26 mouse cellular contexts compared by ENCODE assay signal in the genomic region with DNA sequence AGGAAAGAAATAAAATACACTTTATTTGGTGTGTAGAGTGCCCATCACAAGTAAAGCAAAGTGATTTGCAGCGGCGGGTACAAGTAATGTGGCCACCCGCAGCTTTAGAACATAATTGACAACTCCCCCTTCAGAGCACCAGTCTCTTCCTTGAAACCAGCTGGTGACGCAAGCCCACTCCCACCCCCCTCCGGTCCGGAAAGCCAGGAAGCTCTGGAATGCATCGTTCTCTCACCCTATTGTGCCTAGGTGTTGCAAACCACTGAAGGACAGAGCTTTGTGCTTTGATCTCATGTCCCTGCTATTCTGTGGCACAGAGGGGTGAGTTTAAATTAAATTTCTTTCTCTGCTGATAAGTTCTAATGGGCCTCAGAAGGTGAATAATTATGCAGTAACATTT. TPM values are rescaled to one million over a fixed set of nuclear protein-coding genes. Genes with fewer than 3 reads are reported as not detected.
A peak's percentile ranks its signal among the peaks of the same experiment; 100 is the strongest.
DNase-seq lines count a peak whose midpoint lies in the region; ATAC-seq lines count a peak whose summit lies in the region.
"Had no signal": no experiment of that assay in that cellular context is flagged by ENCODE, and none has a peak within 500 bp of the region (broad histone marks: within the 10 kb centered on the region; RNA-seq: fewer than 3 reads in every experiment).

No protein-coding gene starts in this region.

- no peak for DNase-seq in heart, embryonic 10.5 days (ENCODE audit: low spot score)
- no peak for DNase-seq in heart, postnatal 25 days (ENCODE audit: low spot score)
- peak; percentile 30 for DNase-seq in retina, embryonic 14.5 days (ENCODE audit: low spot score)
- DNase-seq in retina, postnatal 1 day = no peak
- DNase-seq in layer of hippocampus, adult 8-10 months (ENCODE audit: low spot score in 2 of 2) = no peak
- DNase-seq: cerebellum, adult 9-10 months; gastrocnemius, postnatal 10 days; heart, adult 18-20 months; heart, postnatal 4 days; liver, embryonic 13.5 days; lung, postnatal 4 days; right cerebral cortex, postnatal 25 days; thymus, postnatal 36 days had no signal

- under 1% methylated on average over 7 of the region's 7 CpGs for WGBS in heart, embryonic 10.5 days
- WGBS in forebrain, embryonic 12.5 days = 2% methylated on average over 7 of the region's 7 CpGs

- no peaks in the 10 kb centered on the region for H3K9me3 ChIP-seq in heart, embryonic 10.5 days
- no peaks in the 10 kb centered on the region for H3K9me3 ChIP-seq in forebrain, embryonic 12.5 days
- H3K9me3 ChIP-seq: limb, embryonic 13.5 days; liver, embryonic 13.5 days; lung, embryonic 15.5 days; neural tube, embryonic 13.5 days had no signal

- no peak overlapping the region for H3K9ac ChIP-seq in forebrain, embryonic 12.5 days
- H3K9ac ChIP-seq: limb, embryonic 13.5 days; liver, embryonic 13.5 days; lung, embryonic 15.5 days; neural tube, embryonic 13.5 days had no signal

- H3K36me3 ChIP-seq in heart, embryonic 10.5 days = no peaks in the 10 kb centered on the region
- no peaks in the 10 kb centered on the region for H3K36me3 ChIP-seq in forebrain, embryonic 12.5 days (replicated peaks)
- H3K36me3 ChIP-seq: limb, embryonic 13.5 days; liver, embryonic 13.5 days; lung, embryonic 15.5 days; neural tube, embryonic 13.5 days had no signal

- H3K4me1 ChIP-seq in heart, embryonic 10.5 days = peaks cover 8% of the 10 kb centered on the region
- H3K4me1 ChIP-seq in forebrain, embryonic 12.5 days = peaks cover 20% of the 10 kb centered on the region
- H3K4me1 ChIP-seq: liver, embryonic 13.5 days had no signal

- H3K27me3 ChIP-seq in heart, embryonic 10.5 days (ENCODE audit: insufficient read depth, poor library complexity, severe bottlenecking) = peaks cover 32% of the 10 kb centered on the region
- peaks cover 25% of the 10 kb centered on the region for H3K27me3 ChIP-seq in forebrain, embryonic 12.5 days

- H3K4me3 ChIP-seq in heart, embryonic 10.5 days = 0 out of 2 replicates have a peak overlapping the region, but pooled peaks have one; percentile 9
- no peak overlapping the region for H3K4me3 ChIP-seq in forebrain, embryonic 12.5 days (replicated peaks)
- H3K4me3 ChIP-seq: limb, embryonic 13.5 days; liver, embryonic 13.5 days; lung, embryonic 15.5 days; neural tube, embryonic 13.5 days had no signal

- H3K27ac ChIP-seq in heart, embryonic 10.5 days = no peak overlapping the region
- no peak overlapping the region for H3K27ac ChIP-seq in forebrain, embryonic 12.5 days
- H3K27ac ChIP-seq: limb, embryonic 13.5 days; liver, embryonic 13.5 days; lung, embryonic 15.5 days; neural tube, embryonic 13.5 days had no signal

- intact Hi-C loops in heart, postnatal 25 days (cut with DNase I) = loop anchor here (5.0 kb wide), 1 partner anchor 1034 kb away; no protein-coding TSS in a partner anchor

- ATAC-seq in forebrain, embryonic 12.5 days (ENCODE audit: low FRiP score) = 0 out of 2 replicates have a peak, but pooled peaks have one; percentile 6
- ATAC-seq in erythroid progenitor cell, adult 5-6 weeks (replicated peaks; ENCODE audit: low FRiP score, poor library complexity, severe bottlenecking) = no peak
- ATAC-seq: intestine, embryonic 16.5 days had no signal

- peak overlapping the region; percentile 64 for H3K4me2 ChIP-seq in forebrain, embryonic 12.5 days
- H3K4me2 ChIP-seq: limb, embryonic 13.5 days; liver, embryonic 13.5 days; lung, embryonic 15.5 days; neural tube, embryonic 13.5 days had no signal

RNA-seq across cellular contexts. Expression of a gene that starts 10.0 kb away (rescaled TPM):
- 0.07 and 0.46 TPM in 2 replicates for polyA plus RNA-seq in heart, embryonic 10.5 days (2016; fragmentation: Nextera tagmentation; extraction: Ambion mirVana)
- total RNA-seq in heart, postnatal 25 days (2021) = not detected
- 24.8 and 29.6 TPM in 2 replicates for polyA plus RNA-seq in forebrain, embryonic 12.5 days (2016; fragmentation: Nextera tagmentation; extraction: Ambion mirVana)
- total RNA-seq in erythroid progenitor cell, adult 5-6 weeks (2015; ENCODE audit: low replicate concordance) = not detected in 2 replicates
- not detected in 2 replicates for total RNA-seq in erythroid progenitor cell, adult 5-6 weeks (2017; ENCODE audit: low replicate concordance)
- total RNA-seq in layer of hippocampus, adult 8-10 months (2022) = 1 to 10 TPM; 1.2 to 1.7 (median 1.4) TPM
- total RNA-seq: adrenal gland, adult 18-20 months; heart, adult 18-20 months; heart, postnatal 4 days; MEL had no signal
- polyA plus RNA-seq: heart, embryonic 14.5 days; intestine, embryonic 16.5 days; kidney, embryonic 16.5 days; large intestine, adult 2 months; liver, embryonic 13.5 days; lung, embryonic 15.5 days; spleen, adult 2 months; stomach, embryonic 14.5 days had no signal
